Mouse (Mus musculus) neutrophil, adult 5-6 weeks (primary cell): Measurements from ENCODE around the gene Rps19. TPM values are rescaled to one million over a fixed set of nuclear protein-coding genes. Genes with fewer than 3 reads are reported as not detected.

Source experiments
- total RNA-seq: library from RNA; stranded (forward); fragments of 200-1000 nt; gene quantifications from 2 replicates; pipeline ENCODE4 v1.2.3, GENCODE M21; 2017

The Rps19 gene
- total RNA-seq, 1 experiment from 2014 or later: 834 TPM

Other genes with a start within 250 kb of the Rps19 start
- gene Lypd3, start 247.8 kb upstream of the Rps19 start, total RNA-seq: not detected in 2 replicates
- not detected in 2 replicates for gene Tex101, start 207.7 kb upstream of the Rps19 start, total RNA-seq
- gene BC049730, start 175.1 kb upstream of the Rps19 start, total RNA-seq: not detected in 2 replicates
- not detected in 2 replicates for gene Gm4763, start 157.5 kb upstream of the Rps19 start, total RNA-seq
- gene Cd177, start 124.1 kb upstream of the Rps19 start, total RNA-seq: 40.7 and 50.3 TPM in 2 replicates
- gene Ceacam10, start 107.2 kb upstream of the Rps19 start, total RNA-seq: 30.5 and 43.1 TPM in 2 replicates
- gene Gm9844, start 22.2 kb upstream of the Rps19 start, total RNA-seq: 5.2 and 7.1 TPM in 2 replicates
- not detected in 2 replicates for gene Lypd4, start 14.4 kb upstream of the Rps19 start, total RNA-seq
- gene Dmrtc2, start 14.3 kb upstream of the Rps19 start, total RNA-seq: not detected in 2 replicates
- gene Cd79a, start 13.0 kb downstream of the Rps19 start, total RNA-seq: 464 and 482 TPM in 2 replicates
- 473 and 474 TPM in 2 replicates for gene Arhgef1, start 18.5 kb downstream of the Rps19 start, total RNA-seq
- gene Gm4881, start 60.1 kb downstream of the Rps19 start, total RNA-seq: not detected in 2 replicates
- gene Rabac1, start 88.4 kb downstream of the Rps19 start, total RNA-seq: 201 and 229 TPM in 2 replicates
- gene Atp1a3, start 121.6 kb downstream of the Rps19 start, total RNA-seq: 60.2 and 66.9 TPM in 2 replicates
- gene Grik5, start 188.0 kb downstream of the Rps19 start, total RNA-seq: 1.1 and 2.1 TPM in 2 replicates
- gene Zfp574, start 188.2 kb downstream of the Rps19 start, total RNA-seq: 11.6 and 11.9 TPM in 2 replicates